Mouse (Mus musculus) limb, embryonic 13.5 days (tissue): ENCODE data around the gene Ints1. TPM values are rescaled to one million over a fixed set of nuclear protein-coding genes. Genes with fewer than 3 reads are reported as not detected.

ENCODE experiments used
- ATAC-seq: fragments of 200-750 bp; cut with Nextera tagmentation; 2 replicates; pipeline ENCODE4 v1.8.0; 2017; ENCODE audit warnings: low read depth, moderate number of reproducible peaks, moderate TSS enrichment; ENCODE audit not compliant: low FRiP score
- H3K27ac ChIP-seq: fragments of 300-500 bp; sonication (generic); 2 replicates; pipeline ENCODE4 v1.5.1; 2015; ENCODE audit warnings: inconsistent platforms, mild to moderate bottlenecking, moderate library complexity
- H3K27me3 ChIP-seq: fragments of 300-500 bp; sonication (generic); 2 replicates; pipeline ENCODE4 v1.6.1; 2015; ENCODE audit warnings: mild to moderate bottlenecking, inconsistent platforms
- H3K36me3 ChIP-seq: fragments of 300-500 bp; sonication (generic); 2 replicates; pipeline ENCODE4 v1.6.1; 2015; ENCODE audit warnings: inconsistent platforms, mild to moderate bottlenecking, moderate library complexity
- H3K4me1 ChIP-seq: fragments of 300-500 bp; sonication (generic); 2 replicates; pipeline ENCODE4 v1.6.1; 2015; ENCODE audit warnings: inconsistent platforms
- H3K4me2 ChIP-seq: fragments of 300-500 bp; sonication (generic); replicated peaks from 2 replicates; pipeline ENCODE4 v1.6.1; 2015; ENCODE audit warnings: inconsistent platforms, mild to moderate bottlenecking, moderate library complexity
- H3K4me3 ChIP-seq: fragments of 300-500 bp; sonication (generic); 2 replicates; pipeline ENCODE4 v1.5.1; 2015; ENCODE audit warnings: moderate library complexity, mild to moderate bottlenecking, inconsistent platforms
- H3K9ac ChIP-seq: fragments of 300-500 bp; sonication (generic); 2 replicates; pipeline ENCODE4 v1.6.1; 2015; ENCODE audit warnings: mild to moderate bottlenecking, inconsistent platforms
- H3K9me3 ChIP-seq: fragments of 300-500 bp; sonication (generic); 2 replicates; pipeline ENCODE4 v1.6.1; 2016; ENCODE audit warnings: inconsistent platforms
- WGBS: fragments of 180-500 bp; shearing (Covaris S2); methylation state at CpG from one replicate; pipeline ENCODE4 v1.1.7; 2015; 5-methylcytosine and 5-hydroxymethylcytosine counted together
- polyA plus RNA-seq: library from polyadenylated mRNA; unstranded; fragments of >200 nt; fragmentation: Nextera tagmentation; extraction: Ambion mirVana; gene quantifications from 2 replicates; pipeline ENCODE4 v1.2.1, GENCODE M21; 2015

The Ints1 gene
- 25.2 and 29.2 TPM in 2 replicates for polyA plus RNA-seq

GRCm38 (mm10) chr5:139775216-139775926 is at the start of gene Ints1:
Ints1 (minus strand) TSS chr5:139775674.
- Histone ChIP-seq H3K4me3 (peak within 1 kb of the TSS; percentile 100), H3K4me1 (peaks cover 13% of the 10 kb centered on the region), H3K27me3 (no peaks in the 10 kb centered on the region), H3K4me2 (peak within 1 kb of the TSS; percentile 90), H3K36me3 (peaks cover 37% of the 10 kb centered on the region), H3K9ac (peak within 1 kb of the TSS; percentile 94), H3K9me3 (no peaks in the 10 kb centered on the region), H3K27ac (no peak within 1 kb of the TSS)
- WGBS = under 1% methylated on average over 55 of the region's 55 CpGs
- ATAC-seq = peak; percentile 88

- H3K4me1 ChIP-seq = peaks cover 23% of the 10 kb centered on the region
- H3K36me3 ChIP-seq = peaks cover 33% of the 10 kb centered on the region
- no peaks in the 10 kb centered on the region for H3K9me3 ChIP-seq
- no peak overlapping the region for H3K27ac ChIP-seq
- H3K4me2 ChIP-seq = no peak overlapping the region
- ATAC-seq = no peak
- no peak overlapping the region for H3K4me3 ChIP-seq
- H3K27me3 ChIP-seq = no peaks in the 10 kb centered on the region
- no peak overlapping the region for H3K9ac ChIP-seq
- WGBS = 91% methylated on average over 10 of the region's 10 CpGs
Observed at GRCm38 (mm10) chr5:139824531-139824930, 49.1 kb upstream of the Ints1 start.

GRCm38 (mm10) chr5:139821466-139822459 is 46.3 kb upstream of the Ints1 start:
- Histone ChIP-seq H3K4me2 (no peak overlapping the region), H3K9ac (peak overlapping the region; percentile 51; the same call in 1 of the 2 replicates), H3K9me3 (no peaks in the 10 kb centered on the region), H3K27ac (0 out of 2 replicates have a peak overlapping the region, but pooled peaks have one; percentile 6), H3K27me3 (no peaks in the 10 kb centered on the region), H3K4me1 (peaks cover 23% of the 10 kb centered on the region), H3K4me3 (no peak overlapping the region), H3K36me3 (peaks cover 33% of the 10 kb centered on the region)
- WGBS = 35% methylated on average over 12 of the region's 12 CpGs
- ATAC-seq = peak; percentile 52

GRCm38 (mm10) chr5:139819538-139820181 is 44.2 kb upstream of the Ints1 start, which contains the start of gene Tmem184a:
Tmem184a (minus strand) TSS chr5:139819917.
- Histone ChIP-seq H3K27ac (no peak within 1 kb of the TSS), H3K36me3 (peaks cover 31% of the 10 kb centered on the region), H3K4me2 (no peak within 1 kb of the TSS), H3K9ac (no peak within 1 kb of the TSS), H3K4me3 (no peak within 1 kb of the TSS), H3K27me3 (peaks cover 17% of the 10 kb centered on the region), H3K4me1 (peaks cover 11% of the 10 kb centered on the region; the same call in 1 of the 2 replicates), H3K9me3 (no peaks in the 10 kb centered on the region)
- 89% methylated on average over 9 of the region's 9 CpGs for WGBS
- no peak for ATAC-seq

- H3K27ac ChIP-seq = no peak overlapping the region
- WGBS = 54% methylated on average over 4 of the region's 4 CpGs
Observed at GRCm38 (mm10) chr5:139818801-139819200, 43.3 kb upstream of the Ints1 start.

GRCm38 (mm10) chr5:139818056-139818455 is 42.6 kb upstream of the Ints1 start:
- no peak overlapping the region for H3K27ac ChIP-seq
- 85% methylated on average over 3 of the region's 3 CpGs for WGBS
- peaks cover 33% of the 10 kb centered on the region for H3K27me3 ChIP-seq
- H3K36me3 ChIP-seq = peaks cover 17% of the 10 kb centered on the region
- no peak overlapping the region for H3K4me3 ChIP-seq
- H3K9ac ChIP-seq = no peak overlapping the region
- ATAC-seq = no peak
- peaks cover 11% of the 10 kb centered on the region; the same call in 1 of the 2 replicates for H3K4me1 ChIP-seq
- no peaks in the 10 kb centered on the region for H3K9me3 ChIP-seq
- no peak overlapping the region for H3K4me2 ChIP-seq

More at GRCm38 (mm10) chr5:139818801-139819200, 43.3 kb upstream of the Ints1 start:
- no peak for ATAC-seq
- Histone ChIP-seq H3K36me3 (peaks cover 24% of the 10 kb centered on the region), H3K4me1 (peaks cover 11% of the 10 kb centered on the region; the same call in 1 of the 2 replicates), H3K27me3 (peaks cover 26% of the 10 kb centered on the region), H3K9me3 (no peaks in the 10 kb centered on the region), H3K4me2 (no peak overlapping the region), H3K4me3 (no peak overlapping the region), H3K9ac (no peak overlapping the region)

- Histone ChIP-seq H3K36me3 (peaks cover 9% of the 10 kb centered on the region), H3K9ac (no peak overlapping the region), H3K4me3 (no peak overlapping the region), H3K9me3 (no peaks in the 10 kb centered on the region), H3K4me2 (no peak overlapping the region), H3K27me3 (peaks cover 41% of the 10 kb centered on the region), H3K4me1 (peaks cover 9% of the 10 kb centered on the region; the same call in 1 of the 2 replicates), H3K27ac (no peak overlapping the region)
- no peak for ATAC-seq
- WGBS = 4% methylated on average over 1 of the region's 1 CpGs
Observed at GRCm38 (mm10) chr5:139817292-139817691, 41.8 kb upstream of the Ints1 start.

- peaks cover under 1% of the 10 kb centered on the region; the same call in 1 of the 2 replicates for H3K36me3 ChIP-seq
- H3K4me1 ChIP-seq = 0 out of 2 replicates have a peak, but pooled peaks cover 3% of the 10 kb centered on the region
- no peak overlapping the region for H3K9ac ChIP-seq
- H3K27ac ChIP-seq = no peak overlapping the region
- H3K9me3 ChIP-seq = no peaks in the 10 kb centered on the region
- no peak for ATAC-seq
- no peak overlapping the region for H3K4me2 ChIP-seq
- H3K4me3 ChIP-seq = no peak overlapping the region
- peaks cover 49% of the 10 kb centered on the region for H3K27me3 ChIP-seq
Observed at GRCm38 (mm10) chr5:139816445-139816844, 41.0 kb upstream of the Ints1 start.

- no peak overlapping the region for H3K9ac ChIP-seq
- peaks cover 53% of the 10 kb centered on the region for H3K27me3 ChIP-seq
- 79% methylated on average over 6 of the region's 6 CpGs for WGBS
- H3K36me3 ChIP-seq = no peaks in the 10 kb centered on the region
- H3K4me2 ChIP-seq = no peak overlapping the region
- H3K4me1 ChIP-seq = 0 out of 2 replicates have a peak, but pooled peaks cover under 1% of the 10 kb centered on the region
- no peaks in the 10 kb centered on the region for H3K9me3 ChIP-seq
- no peak overlapping the region for H3K4me3 ChIP-seq
- no peak for ATAC-seq
- H3K27ac ChIP-seq = no peak overlapping the region
Observed at GRCm38 (mm10) chr5:139815964-139816363, 40.5 kb upstream of the Ints1 start.

- Histone ChIP-seq H3K36me3 (no peaks in the 10 kb centered on the region), H3K4me3 (no peak overlapping the region), H3K4me1 (no peaks in the 10 kb centered on the region), H3K27me3 (peaks cover 55% of the 10 kb centered on the region), H3K9ac (no peak overlapping the region), H3K9me3 (no peaks in the 10 kb centered on the region), H3K4me2 (peak overlapping the region; percentile 5), H3K27ac (no peak overlapping the region)
- ATAC-seq = no peak
- WGBS = 4% methylated on average over 13 of the region's 13 CpGs
Observed at GRCm38 (mm10) chr5:139813963-139814381, 38.5 kb upstream of the Ints1 start.

GRCm38 (mm10) chr5:139813126-139813490 is 37.6 kb upstream of the Ints1 start:
- H3K27me3 ChIP-seq = peaks cover 55% of the 10 kb centered on the region
- WGBS = 19% methylated on average over 10 of the region's 10 CpGs
- ATAC-seq = no peak
- H3K4me2 ChIP-seq = no peak overlapping the region
- 0 out of 2 replicates have a peak overlapping the region, but pooled peaks have one; percentile 8 for H3K9ac ChIP-seq
- H3K9me3 ChIP-seq = no peaks in the 10 kb centered on the region
- no peak overlapping the region for H3K27ac ChIP-seq
- no peaks in the 10 kb centered on the region for H3K4me1 ChIP-seq
- no peak overlapping the region for H3K4me3 ChIP-seq
- no peaks in the 10 kb centered on the region for H3K36me3 ChIP-seq
